Mouse (Mus musculus): ENCODE measurements around the gene Odf2l.

Odf2l gene

GRCm38 (mm10) chr3:145118254-145119001 lies at the start of gene Odf2l:
Gene Odf2l, plus strand, starts transcription at chr3:145118588.
- DNase-seq (ENCODE audit: extremely low read depth, low read depth, low spot score), result peak; percentile 39

DNA sequence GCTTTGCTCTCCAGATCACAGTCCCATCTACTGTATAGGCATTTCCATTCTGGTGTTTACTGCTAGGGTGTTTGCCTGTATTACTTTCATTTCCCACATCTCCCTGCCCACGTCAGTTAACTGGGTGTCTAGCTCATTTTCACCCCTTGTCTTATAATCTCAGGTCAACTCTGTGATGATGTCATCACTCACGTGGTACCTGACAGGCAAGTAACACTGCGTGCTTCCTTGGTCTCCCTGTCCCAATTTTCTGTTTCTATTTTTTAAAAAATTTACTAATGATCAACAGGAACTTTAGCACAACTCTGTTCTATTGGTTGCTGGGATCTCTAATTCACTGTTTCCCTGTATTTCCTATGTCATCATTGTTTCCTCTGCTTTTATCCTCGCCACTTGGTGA lies 49.4 kb upstream of the Odf2l start:
- DNase-seq (ENCODE audit: extremely low read depth, low read depth, low spot score), result no peak

DNA sequence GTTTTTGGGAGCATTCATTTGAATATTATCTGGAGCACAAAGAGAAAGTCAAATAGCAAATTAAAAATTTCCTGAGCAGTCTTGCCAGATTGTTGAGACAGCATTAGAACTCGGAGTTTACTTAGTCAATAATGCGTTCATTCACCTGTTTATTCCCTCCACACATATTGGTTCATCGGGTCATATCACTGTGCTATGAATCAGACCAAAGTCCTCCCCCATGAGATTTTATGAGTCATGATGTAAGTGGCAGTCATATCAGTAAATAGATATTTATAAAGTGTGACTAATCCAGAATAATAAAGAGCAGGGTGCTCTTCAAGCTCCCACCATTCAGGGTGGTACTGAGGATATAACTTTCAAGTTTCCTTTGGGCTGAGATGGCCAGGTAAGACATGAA lies 46.0 kb upstream of the Odf2l start:
- no peak for DNase-seq (ENCODE audit: extremely low read depth, low read depth, low spot score)

DNA sequence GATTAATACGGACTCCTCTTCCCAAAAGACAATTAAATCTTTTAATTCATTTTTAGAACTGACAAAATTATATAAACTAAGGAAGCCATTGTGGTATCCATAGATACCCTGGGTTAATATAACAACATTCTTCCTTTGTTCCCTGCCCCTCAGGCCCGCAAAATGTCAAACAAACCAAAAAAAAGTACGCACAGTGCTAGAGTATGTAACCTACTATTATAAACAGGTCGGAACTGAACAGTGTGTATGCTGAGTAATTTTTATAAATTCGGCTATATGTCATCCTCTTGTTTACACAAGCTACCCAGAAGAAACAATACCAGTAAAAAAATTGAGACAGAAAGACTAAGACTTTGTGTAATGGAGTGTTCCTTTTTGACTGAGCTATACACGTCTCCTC lies 40.0 kb upstream of the Odf2l start:
- DNase-seq (ENCODE audit: extremely low read depth, low read depth, low spot score), result no peak

DNA sequence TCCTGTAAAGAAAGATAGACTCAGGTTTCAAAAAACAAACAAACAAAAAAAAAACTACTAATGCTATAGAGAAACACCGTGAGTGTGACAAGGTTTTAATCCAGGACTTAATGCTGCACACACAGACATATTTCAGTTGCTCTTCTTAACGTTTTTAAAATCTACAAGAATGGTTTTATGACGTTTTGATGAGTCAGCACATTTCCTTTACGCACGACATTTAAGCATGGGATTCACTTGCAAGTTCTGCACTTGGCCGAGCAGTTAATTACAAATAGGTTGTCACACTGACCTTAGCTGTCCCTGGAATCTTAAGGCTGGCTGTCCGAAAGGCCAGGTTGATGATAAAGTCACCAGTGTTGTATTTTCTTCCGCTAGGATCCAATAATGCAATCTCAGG lies 37.5 kb upstream of the Odf2l start:
- no peak for DNase-seq (ENCODE audit: extremely low read depth, low read depth, low spot score)

GRCm38 (mm10) chr3:145083081-145083480 lies 35.3 kb upstream of the Odf2l start:
- no peak for DNase-seq (ENCODE audit: extremely low read depth, low read depth, low spot score)

DNA sequence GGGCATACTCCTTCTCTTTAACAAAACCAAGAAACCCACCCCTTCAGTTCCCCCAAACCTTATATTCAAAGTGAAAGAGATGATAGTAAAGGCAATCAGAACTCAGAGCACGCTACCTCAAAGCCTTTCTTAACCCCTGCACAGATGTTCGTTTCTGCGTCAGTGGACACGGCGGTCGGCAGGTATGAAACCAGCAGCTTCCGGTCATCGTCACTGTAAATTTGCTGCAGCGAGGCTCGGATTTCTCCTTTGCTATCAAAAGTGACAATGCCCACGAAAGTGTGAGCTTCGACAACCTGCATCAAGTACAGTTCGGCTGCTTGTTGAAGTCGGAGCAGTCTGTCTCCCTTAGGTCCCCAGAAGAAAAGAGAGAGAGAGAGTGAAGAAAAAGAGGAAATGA lies 32.2 kb upstream of the Odf2l start:
- no peak for DNase-seq (ENCODE audit: extremely low read depth, low read depth, low spot score)

DNA sequence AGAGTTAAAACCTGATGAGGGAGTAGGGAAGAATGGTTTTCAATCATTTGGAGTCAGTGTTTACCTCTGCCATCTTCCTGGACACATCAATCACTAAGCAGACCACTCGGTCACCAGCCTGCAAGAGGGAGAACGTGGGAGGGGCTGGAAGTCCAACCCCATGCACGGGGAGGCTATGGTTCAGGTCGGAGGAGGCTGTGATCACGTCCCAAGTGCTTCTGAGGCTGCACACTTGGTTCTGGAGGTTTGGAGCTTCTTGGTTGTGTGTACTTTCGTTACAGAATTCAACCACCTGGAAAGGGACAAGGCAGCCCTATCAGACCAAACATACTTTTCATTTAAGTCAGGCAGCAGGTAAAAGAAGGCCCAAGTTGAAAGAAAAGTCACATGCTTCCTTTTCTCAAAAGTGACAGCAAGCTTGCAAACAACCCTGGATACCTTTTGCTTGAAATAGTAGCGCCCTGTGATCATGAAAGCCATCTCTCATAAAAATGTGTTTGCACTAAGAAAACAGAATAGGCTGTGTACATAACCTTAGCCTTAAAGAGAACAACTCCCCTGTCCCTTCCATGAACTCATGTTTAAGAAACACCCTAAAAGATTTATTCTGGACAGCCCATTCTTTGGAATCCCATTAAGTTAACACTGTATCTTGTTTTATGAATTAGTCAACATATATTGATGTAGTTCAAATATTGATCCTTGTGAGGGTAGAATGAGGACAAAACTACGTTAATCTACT lies 30.4 kb upstream of the Odf2l start:
- no peak for DNase-seq (ENCODE audit: extremely low read depth, low read depth, low spot score)

DNA sequence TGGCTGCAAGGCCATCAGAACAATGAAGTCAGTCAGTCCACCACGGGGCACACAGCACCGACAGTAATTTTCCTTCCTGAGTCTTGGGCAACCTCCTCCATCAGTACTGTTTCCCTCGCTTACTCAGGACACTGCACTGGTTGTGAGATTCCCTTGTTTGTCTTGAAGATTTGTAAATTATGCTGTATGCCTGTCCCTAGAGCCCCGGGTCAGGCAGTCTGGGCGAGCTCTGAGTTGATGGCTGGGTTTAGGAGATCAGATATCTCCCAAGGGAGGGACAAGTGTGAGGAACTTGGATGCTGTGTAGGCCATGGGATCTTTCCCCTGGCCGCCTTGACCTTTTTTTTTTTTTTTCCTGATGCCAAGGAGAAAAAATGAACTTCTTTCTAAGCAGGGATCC lies 19.1 kb upstream of the Odf2l start, which contains the start of gene Clca2:
Gene Clca2 (minus strand): TSS at position 153 of the 400 bp plus-strand sequence.
- no peak for DNase-seq (ENCODE audit: extremely low read depth, low read depth, low spot score)

DNA sequence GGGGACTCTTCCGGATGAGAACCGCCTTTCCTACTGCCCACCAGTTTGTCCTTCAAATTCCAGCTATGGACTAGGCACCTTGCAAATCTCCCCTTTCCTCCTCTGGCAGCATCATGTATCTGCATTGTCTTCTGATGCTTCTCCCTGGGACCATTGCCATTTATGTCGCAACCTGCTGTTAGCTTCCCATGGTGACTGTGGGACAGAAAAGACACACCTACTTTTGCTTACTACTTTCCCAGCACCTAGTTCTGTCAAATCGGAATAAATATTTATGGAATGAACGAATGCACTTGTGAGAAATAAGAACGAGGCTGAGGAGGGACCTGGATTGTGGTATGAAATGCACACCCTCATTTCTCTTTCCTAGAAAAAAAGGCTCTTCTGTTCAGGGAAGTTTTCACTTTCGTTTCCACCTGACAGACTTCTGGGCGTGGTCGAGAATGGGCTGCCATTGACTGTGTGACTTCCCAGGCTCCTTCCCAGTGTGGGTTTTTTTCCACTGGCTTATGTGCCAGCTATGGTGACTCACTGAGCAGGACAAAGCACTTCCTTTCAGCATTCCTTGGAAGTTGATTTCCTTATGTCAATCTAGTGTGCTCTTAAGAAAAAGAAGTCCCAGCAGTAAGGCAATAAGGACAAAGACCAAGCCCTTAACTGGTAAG lies 16.4 kb upstream of the Odf2l start:
- peak; percentile 68 for DNase-seq (ENCODE audit: extremely low read depth, low read depth, low spot score)

DNA sequence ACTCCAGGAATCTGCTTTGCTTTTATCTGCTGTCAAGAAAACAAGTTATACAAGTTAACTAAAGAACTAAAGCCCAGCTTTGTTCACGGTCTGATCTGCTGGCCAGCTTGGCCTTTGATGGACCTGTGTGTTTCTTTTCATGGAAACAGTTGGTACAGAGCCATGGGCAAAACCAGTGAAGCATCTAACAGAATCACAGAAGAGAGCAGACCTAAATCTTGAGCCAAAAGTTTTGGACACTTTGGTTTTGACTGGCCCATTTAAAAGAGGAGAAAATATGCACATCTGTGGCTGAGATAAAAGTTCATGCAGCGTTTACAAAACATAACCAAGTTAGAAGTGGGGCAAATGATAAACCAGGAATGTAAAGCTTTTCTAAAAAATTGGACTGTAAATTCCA lies 15.1 kb upstream of the Odf2l start:
- DNase-seq (ENCODE audit: extremely low read depth, low read depth, low spot score), result no peak

DNA sequence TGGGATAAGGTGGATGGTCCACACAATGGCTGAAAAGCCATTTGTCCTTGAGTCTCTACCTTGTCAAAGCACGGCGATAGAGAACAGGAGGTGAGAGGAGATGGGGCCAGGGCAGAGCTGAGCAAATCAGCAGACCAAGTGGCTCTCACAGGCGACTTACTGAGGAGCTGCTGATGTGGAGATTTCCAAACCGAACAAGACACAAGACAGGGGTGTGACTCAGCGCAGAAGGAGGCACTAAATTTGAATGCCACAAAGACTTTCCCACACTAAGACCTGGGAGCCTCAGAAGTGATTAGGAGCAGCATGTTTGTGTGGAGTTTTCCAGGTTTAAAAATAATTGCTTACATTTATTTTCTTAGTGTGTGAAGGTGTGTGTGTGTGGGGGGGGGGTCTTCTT lies 14.6 kb upstream of the Odf2l start:
- DNase-seq (ENCODE audit: extremely low read depth, low read depth, low spot score), result no peak

DNA sequence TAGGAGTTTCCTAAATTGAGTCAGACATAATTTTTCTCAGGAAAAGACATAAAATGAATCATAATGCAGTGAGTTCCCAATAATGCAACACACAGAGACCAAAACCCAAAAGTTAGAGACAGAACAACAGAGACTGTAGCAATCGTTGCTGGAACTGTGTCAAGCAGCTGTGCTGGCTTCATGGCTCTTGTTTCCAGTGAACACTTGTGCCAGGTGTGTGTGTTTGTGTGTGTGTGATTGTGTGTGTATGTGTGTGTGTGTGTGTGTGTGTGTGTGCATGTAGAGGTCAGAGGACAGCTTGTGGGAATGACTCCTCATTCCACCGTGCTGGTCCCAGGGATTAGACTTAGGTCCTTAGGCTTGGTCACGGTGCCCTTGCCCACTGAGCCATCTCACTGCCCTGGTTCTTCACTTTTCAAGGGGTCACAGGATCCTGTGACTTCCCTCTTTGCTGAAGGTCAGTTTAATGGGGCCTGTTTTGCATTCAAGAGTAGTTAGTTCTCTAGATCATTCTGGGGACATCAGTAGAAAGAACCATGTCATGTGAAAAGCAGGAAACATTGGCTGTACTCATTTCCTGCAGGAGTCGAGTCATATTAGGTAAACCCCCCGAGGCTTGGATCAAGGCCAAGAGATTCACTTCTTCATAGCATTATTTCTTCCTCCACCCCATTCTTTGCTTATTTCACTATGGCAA lies 13.2 kb upstream of the Odf2l start:
- no peak for DNase-seq (ENCODE audit: extremely low read depth, low read depth, low spot score)

- DNase-seq (ENCODE audit: extremely low read depth, low read depth, low spot score), result no peak
These were observed 12.4 kb upstream of the Odf2l start for GRCm38 (mm10) chr3:145105773-145106504.

DNA sequence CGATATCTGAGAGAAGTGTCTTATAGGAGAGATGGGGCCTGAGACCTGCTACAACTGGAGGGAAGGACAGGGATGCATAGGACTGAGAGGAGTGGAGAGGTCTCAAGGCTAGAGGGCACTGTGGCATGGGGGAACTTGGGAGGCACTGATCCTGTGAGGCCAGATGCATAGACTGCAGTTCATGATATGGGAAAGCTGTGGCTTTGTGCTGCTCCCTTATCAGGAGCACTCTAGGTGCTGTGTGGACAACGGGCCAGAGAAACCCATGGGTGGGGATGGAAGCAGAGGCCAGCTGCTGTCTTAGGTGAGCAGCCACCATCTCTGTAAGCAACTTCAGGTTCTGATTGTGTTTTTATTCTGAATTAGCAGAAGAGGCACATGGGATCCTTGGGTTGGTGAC lies 3.2 kb upstream of the Odf2l start:
- no peak for DNase-seq (ENCODE audit: extremely low read depth, low read depth, low spot score)

- DNase-seq (ENCODE audit: extremely low read depth, low read depth, low spot score), result no peak
These were observed 751 bp upstream of the Odf2l start for GRCm38 (mm10) chr3:145117637-145118036.

DNA sequence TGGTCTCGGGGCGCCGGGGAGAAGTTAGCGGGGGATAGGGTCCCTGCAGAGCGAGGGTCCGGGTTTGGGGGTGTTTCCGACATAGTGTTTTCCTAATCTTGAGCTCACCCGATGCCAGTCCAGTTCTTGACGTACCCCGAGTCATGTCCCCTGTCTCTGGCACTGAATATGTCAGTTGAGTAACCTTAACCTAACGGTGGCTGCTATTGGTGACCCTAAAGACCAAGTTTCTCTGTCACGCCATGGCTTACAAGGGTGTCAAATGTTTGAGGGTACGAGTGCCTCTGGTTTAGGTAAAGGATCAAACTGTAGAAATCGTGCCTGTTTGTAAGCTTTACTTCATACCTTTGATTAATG lies 592 bp downstream of the Odf2l start:
- DNase-seq (ENCODE audit: extremely low read depth, low read depth, low spot score), result no peak

GRCm38 (mm10) chr3:145119425-145119824 lies 1.0 kb downstream of the Odf2l start:
- no peak for DNase-seq (ENCODE audit: extremely low read depth, low read depth, low spot score)

GRCm38 (mm10) chr3:145126618-145127017 lies 8.2 kb downstream of the Odf2l start:
- no peak for DNase-seq (ENCODE audit: extremely low read depth, low read depth, low spot score)

- no peak for DNase-seq (ENCODE audit: extremely low read depth, low read depth, low spot score)
These were observed 11.0 kb downstream of the Odf2l start for GRCm38 (mm10) chr3:145129356-145129755.
